Mouse (Mus musculus) thymus, adult 18-20 months (tissue): ENCODE measurements around the gene Myl4.

Source experiments
- DNase-seq, 2 experiments: peaks; one replicate each; pipeline ENCODE4 v3.0.0; 2022; ENCODE audit warnings: mixed read lengths in 2 of 2

Gene Myl4

DNA sequence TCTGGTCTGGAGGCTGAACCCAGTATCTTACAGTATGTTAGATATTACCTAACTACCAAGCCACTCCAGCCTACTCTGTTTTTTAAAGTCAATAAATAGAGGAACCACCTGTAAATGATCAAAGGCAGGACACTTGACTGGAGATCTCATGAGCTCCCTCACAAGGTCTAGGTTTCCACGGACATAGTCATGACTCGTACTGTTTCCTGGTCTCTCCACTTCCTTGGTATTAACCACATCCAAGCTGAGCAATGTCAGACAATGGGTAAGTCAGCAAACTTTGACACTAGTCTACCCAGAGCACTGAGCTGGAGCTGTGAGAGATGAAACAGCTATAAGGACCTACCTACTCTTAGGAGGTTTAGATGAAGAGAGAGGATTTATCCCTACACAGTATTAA, 88.4 kb downstream of the Myl4 start:
- no peak for DNase-seq

DNA sequence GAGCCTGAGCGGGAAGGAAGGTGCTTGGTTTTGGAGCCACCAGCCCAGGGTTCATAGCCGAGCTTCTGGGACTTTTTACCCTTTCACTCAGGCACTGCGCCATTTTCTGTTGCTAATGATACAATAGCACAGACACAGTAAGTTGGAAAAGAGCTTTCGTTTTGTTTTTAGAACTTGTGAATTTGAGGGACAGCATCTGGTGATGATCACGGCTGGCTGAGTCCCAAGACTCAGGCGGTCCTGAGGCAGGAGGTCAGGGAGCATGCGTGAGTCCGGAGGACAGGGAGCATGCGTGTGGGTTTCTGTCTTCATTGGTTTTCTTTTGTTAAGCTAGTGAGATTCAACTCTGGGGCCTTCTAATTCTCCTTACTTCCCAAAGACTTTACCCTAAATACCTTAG, 89.2 kb downstream of the Myl4 start:
- DNase-seq: no peak

DNA sequence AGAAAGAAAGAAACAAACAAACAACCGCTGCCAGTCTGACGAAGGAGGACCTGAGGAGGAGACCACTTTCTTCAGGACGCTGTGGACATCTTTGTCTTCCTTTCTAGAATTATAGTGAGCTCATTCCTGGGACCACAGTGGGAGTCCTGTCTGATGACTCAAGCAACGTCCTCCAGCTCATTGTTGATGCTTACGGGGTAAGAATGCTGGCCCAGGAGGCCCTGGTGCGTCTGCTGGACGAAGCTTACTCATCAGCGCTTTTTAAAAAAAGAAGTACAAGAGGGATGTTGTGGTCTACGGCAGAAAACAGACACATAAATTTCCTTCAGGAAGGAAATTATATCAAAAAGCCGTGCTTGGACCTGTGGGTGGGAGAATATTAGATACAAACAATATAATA, 90.4 kb downstream of the Myl4 start:
- no peak for DNase-seq

GRCm38 (mm10) chr11:104643236-104643635, 92.8 kb downstream of the Myl4 start:
- DNase-seq: no peak
